Mouse (Mus musculus) forebrain, embryonic 14.5 days (tissue): ENCODE measurements around the gene Kcna2. TPM values are rescaled to one million over a fixed set of nuclear protein-coding genes. Genes with fewer than 3 reads are reported as not detected.
A peak's percentile ranks its signal among the peaks of the same experiment; 100 is the strongest.

Source experiments
- ATAC-seq: fragments of 200-750 bp; cut with Nextera tagmentation; 2 replicates; pipeline ENCODE4 v1.8.0; 2017; ENCODE audit warnings: mild to moderate bottlenecking, moderate library complexity
- DNase-seq: peaks from one replicate; pipeline ENCODE4 v3.0.0-alpha.2; 2015; ENCODE audit warnings: low spot score
- H3K27ac ChIP-seq: fragments of 300-500 bp; sonication (generic); 2 replicates; pipeline ENCODE4 v1.5.1; 2014; ENCODE audit warnings: low read depth, mild to moderate bottlenecking, control low read depth, low read length, moderate library complexity
- H3K27me3 ChIP-seq: fragments of 300-500 bp; sonication (generic); replicated peaks from 2 replicates; pipeline ENCODE4 v1.6.1; 2014; ENCODE audit warnings: low read length, control low read depth, mixed read lengths; ENCODE audit not compliant: control insufficient read depth, insufficient read depth
- H3K36me3 ChIP-seq: fragments of 300-500 bp; sonication (generic); 2 replicates; pipeline ENCODE4 v1.6.1; 2014; ENCODE audit warnings: low read length, control low read depth; ENCODE audit not compliant: control insufficient read depth, insufficient read depth
- H3K4me1 ChIP-seq: fragments of 300-500 bp; sonication (generic); 2 replicates; pipeline ENCODE4 v1.6.1; 2014; ENCODE audit warnings: antibody characterized with exemption, low read length, control low read depth; ENCODE audit not compliant: control insufficient read depth, insufficient read depth
- H3K4me2 ChIP-seq: fragments of 300-500 bp; sonication (generic); 2 replicates; pipeline ENCODE4 v1.6.1; 2014; ENCODE audit warnings: mild to moderate bottlenecking, control low read depth, low read length
- H3K4me3 ChIP-seq: fragments of 300-500 bp; sonication (generic); 2 replicates; pipeline ENCODE4 v1.5.1; 2014; ENCODE audit warnings: low read depth, low read length, control low read depth
- H3K9ac ChIP-seq: fragments of 300-500 bp; sonication (generic); 2 replicates; pipeline ENCODE4 v1.6.1; 2014; ENCODE audit warnings: mild to moderate bottlenecking, low read length, control low read depth, moderate library complexity
- H3K9me3 ChIP-seq: fragments of 300-500 bp; sonication (generic); replicated peaks from 2 replicates; pipeline ENCODE4 v1.6.1; 2016; ENCODE audit warnings: low read length, control low read depth, mixed read lengths; ENCODE audit not compliant: control insufficient read depth
- WGBS: fragments of 180-500 bp; shearing (Covaris S2); extraction: QIAGEN DNeasy Blood & Tissue Kit; methylation state at CpG from one replicate; pipeline ENCODE4 v1.1.7; 2014; 5-methylcytosine and 5-hydroxymethylcytosine counted together
- polyA plus RNA-seq: library from polyadenylated mRNA; unstranded; fragments of >200 nt; fragmentation: Nextera tagmentation; extraction: Ambion mirVana; gene quantifications from 2 replicates; pipeline ENCODE4 v1.2.1, GENCODE M21; 2014

Kcna2 gene
- polyA plus RNA-seq, 1 experiment from 2014 or later = 0.44 TPM

GRCm38 (mm10) chr3:107129251-107129650, 28.3 kb downstream of the Kcna2 start:
- no peak for DNase-seq
- WGBS = 75% methylated on average over 2 of the region's 2 CpGs
- Histone ChIP-seq H3K9me3 (no peaks in the 10 kb centered on the region), H3K9ac (no peak overlapping the region), H3K27me3 (no peaks in the 10 kb centered on the region), H3K36me3 (no peaks in the 10 kb centered on the region), H3K4me1 (0 out of 2 replicates have a peak, but pooled peaks cover 2% of the 10 kb centered on the region), H3K27ac (no peak overlapping the region), H3K4me2 (no peak overlapping the region), H3K4me3 (no peak overlapping the region)
- no peak for ATAC-seq

GRCm38 (mm10) chr3:107130661-107131326, 29.8 kb downstream of the Kcna2 start:
- Histone ChIP-seq H3K4me1 (0 out of 2 replicates have a peak, but pooled peaks cover 2% of the 10 kb centered on the region), H3K9me3 (no peaks in the 10 kb centered on the region), H3K4me2 (no peak overlapping the region), H3K9ac (no peak overlapping the region), H3K36me3 (no peaks in the 10 kb centered on the region), H3K27me3 (no peaks in the 10 kb centered on the region), H3K4me3 (no peak overlapping the region), H3K27ac (no peak overlapping the region)
- DNase-seq = no peak
- WGBS = 80% methylated on average over 4 of the region's 4 CpGs
- no peak for ATAC-seq

GRCm38 (mm10) chr3:107131846-107132245, 30.9 kb downstream of the Kcna2 start:
- DNase-seq (no peak), ATAC-seq (no peak)
- Histone ChIP-seq H3K4me3 (no peak overlapping the region), H3K27me3 (no peaks in the 10 kb centered on the region), H3K9me3 (no peaks in the 10 kb centered on the region), H3K27ac (no peak overlapping the region), H3K4me2 (no peak overlapping the region), H3K9ac (no peak overlapping the region), H3K36me3 (no peaks in the 10 kb centered on the region), H3K4me1 (0 out of 2 replicates have a peak, but pooled peaks cover 2% of the 10 kb centered on the region)
- 79% methylated on average over 6 of the region's 6 CpGs for WGBS

GRCm38 (mm10) chr3:107132651-107133050, 31.7 kb downstream of the Kcna2 start:
- no peak for DNase-seq
- Histone ChIP-seq H3K4me1 (0 out of 2 replicates have a peak, but pooled peaks cover 2% of the 10 kb centered on the region), H3K27ac (no peak overlapping the region), H3K9me3 (no peaks in the 10 kb centered on the region), H3K36me3 (no peaks in the 10 kb centered on the region), H3K9ac (no peak overlapping the region), H3K4me2 (no peak overlapping the region), H3K27me3 (no peaks in the 10 kb centered on the region), H3K4me3 (no peak overlapping the region)
- ATAC-seq = no peak
- 70% methylated on average over 6 of the region's 6 CpGs for WGBS

DNA sequence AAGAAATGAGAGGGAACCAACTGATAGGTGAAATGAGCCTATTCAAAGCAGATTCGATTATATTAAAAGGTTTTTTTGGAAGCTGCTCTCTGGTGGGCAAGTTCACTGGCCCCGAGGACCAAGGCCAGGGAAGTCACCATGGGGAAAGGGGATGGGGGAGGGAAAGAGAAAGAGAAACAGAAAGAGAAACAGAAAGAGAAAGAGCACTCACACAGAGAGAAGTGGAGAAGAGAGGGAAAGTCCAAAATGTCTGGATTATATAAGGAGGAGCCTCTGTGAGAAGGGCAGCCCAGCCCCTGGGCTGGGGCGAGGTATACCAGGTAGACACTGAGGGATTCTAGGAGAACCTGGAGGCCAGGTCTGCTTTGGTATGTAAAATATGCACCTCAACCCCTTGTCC, 33.5 kb downstream of the Kcna2 start:
- no peaks in the 10 kb centered on the region for H3K9me3 ChIP-seq
- ATAC-seq = no peak
- WGBS = 88% methylated on average over 3 of the region's 3 CpGs
- no peaks in the 10 kb centered on the region for H3K36me3 ChIP-seq
- no peak overlapping the region for H3K4me2 ChIP-seq
- no peaks in the 10 kb centered on the region for H3K4me1 ChIP-seq
- H3K4me3 ChIP-seq = no peak overlapping the region
- DNase-seq = no peak
- H3K9ac ChIP-seq = no peak overlapping the region
- no peak overlapping the region for H3K27ac ChIP-seq
- H3K27me3 ChIP-seq = no peaks in the 10 kb centered on the region

- no peak overlapping the region for H3K4me2 ChIP-seq
- WGBS = 57% methylated on average over 7 of the region's 7 CpGs
- no peak overlapping the region for H3K27ac ChIP-seq
- H3K27me3 ChIP-seq = no peaks in the 10 kb centered on the region
- DNase-seq (peak; percentile 27), ATAC-seq (no peak)
- H3K4me1 ChIP-seq = peaks cover 15% of the 10 kb centered on the region
- no peak overlapping the region for H3K4me3 ChIP-seq
- no peaks in the 10 kb centered on the region for H3K9me3 ChIP-seq
- no peak overlapping the region for H3K9ac ChIP-seq
- no peaks in the 10 kb centered on the region for H3K36me3 ChIP-seq
These were observed 46.2 kb downstream of the Kcna2 start for GRCm38 (mm10) chr3:107147126-107147525.

- H3K9ac ChIP-seq = no peak overlapping the region
- H3K27ac ChIP-seq = no peak overlapping the region
- no peaks in the 10 kb centered on the region for H3K36me3 ChIP-seq
- no peaks in the 10 kb centered on the region for H3K27me3 ChIP-seq
- WGBS = 82% methylated on average over 3 of the region's 3 CpGs
- no peak overlapping the region for H3K4me2 ChIP-seq
- no peak overlapping the region for H3K4me3 ChIP-seq
- no peak for ATAC-seq
- peak; percentile 14 for DNase-seq
- peaks cover 15% of the 10 kb centered on the region for H3K4me1 ChIP-seq
- no peaks in the 10 kb centered on the region for H3K9me3 ChIP-seq
These were observed 48.1 kb downstream of the Kcna2 start for GRCm38 (mm10) chr3:107149006-107149405.

DNA sequence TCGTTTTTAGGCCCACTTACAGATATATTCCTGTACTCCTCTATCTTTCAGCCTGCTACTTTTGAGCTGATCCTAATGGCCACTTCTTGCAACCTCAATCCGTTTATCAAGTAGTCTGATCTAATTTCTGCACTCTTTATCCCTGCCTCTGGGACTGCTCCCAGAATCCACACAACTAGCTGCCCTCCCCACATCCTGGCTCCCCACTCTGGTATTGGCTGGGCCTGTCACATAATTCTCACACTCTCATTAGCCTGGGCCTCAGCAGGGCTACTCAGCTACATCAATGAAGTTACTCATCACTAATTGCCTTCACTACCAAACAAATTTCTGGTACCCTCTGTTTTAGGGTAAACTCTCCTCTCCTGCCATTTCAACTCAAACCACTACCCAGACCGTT, 49.5 kb downstream of the Kcna2 start:
- Histone ChIP-seq H3K9me3 (no peaks in the 10 kb centered on the region), H3K9ac (no peak overlapping the region), H3K4me3 (no peak overlapping the region), H3K27me3 (no peaks in the 10 kb centered on the region), H3K4me2 (0 out of 2 replicates have a peak overlapping the region, but pooled peaks have one; percentile 14), H3K36me3 (no peaks in the 10 kb centered on the region), H3K27ac (peak overlapping the region; percentile 68; the same call in 1 of the 2 replicates), H3K4me1 (peaks cover 15% of the 10 kb centered on the region)
- ATAC-seq = peak; percentile 93
- DNase-seq = peak; percentile 81
- 8% methylated on average over 3 of the region's 3 CpGs for WGBS

GRCm38 (mm10) chr3:107150872-107151540, 50.1 kb downstream of the Kcna2 start:
- Histone ChIP-seq H3K4me2 (0 out of 2 replicates have a peak overlapping the region, but pooled peaks have one; percentile 14), H3K9me3 (no peaks in the 10 kb centered on the region), H3K9ac (no peak overlapping the region), H3K27me3 (no peaks in the 10 kb centered on the region), H3K27ac (peak overlapping the region; percentile 68; the same call in 1 of the 2 replicates), H3K4me1 (peaks cover 15% of the 10 kb centered on the region), H3K4me3 (no peak overlapping the region), H3K36me3 (no peaks in the 10 kb centered on the region)
- ATAC-seq = peak; percentile 85
- DNase-seq = peak; percentile 76
- 8% methylated on average over 7 of the region's 7 CpGs for WGBS
